Mouse (Mus musculus) embryonic facial prominence, embryonic 14.5 days (tissue): ENCODE data around the gene Synrg. TPM values are rescaled to one million over a fixed set of nuclear protein-coding genes. Genes with fewer than 3 reads are reported as not detected.

Source experiments
- ATAC-seq: fragments of 200-750 bp; cut with Nextera tagmentation; 2 replicates; pipeline ENCODE4 v1.8.0; 2017; ENCODE audit warnings: low read depth, moderate number of reproducible peaks, moderate TSS enrichment
- DNase-seq: peaks from one replicate; pipeline ENCODE4 v3.0.0-alpha.2; 2015; ENCODE audit warnings: low spot score
- H3K27ac ChIP-seq: fragments of 300-500 bp; sonication (generic); replicated peaks from 2 replicates; pipeline ENCODE4 v1.5.1; 2014; ENCODE audit warnings: low read depth, mild to moderate bottlenecking, low read length, moderate library complexity
- H3K27me3 ChIP-seq: fragments of 300-500 bp; sonication (generic); replicated peaks from 2 replicates; pipeline ENCODE4 v1.6.1; 2014; ENCODE audit warnings: low read length; ENCODE audit not compliant: control insufficient read depth, insufficient read depth
- H3K36me3 ChIP-seq: fragments of 300-500 bp; sonication (generic); 2 replicates; pipeline ENCODE4 v1.6.1; 2014; ENCODE audit warnings: low read length, mixed read lengths; ENCODE audit not compliant: control insufficient read depth, insufficient read depth
- H3K4me1 ChIP-seq: fragments of 300-500 bp; sonication (generic); 2 replicates; pipeline ENCODE4 v1.6.1; 2014; ENCODE audit warnings: antibody characterized with exemption, low read length; ENCODE audit not compliant: control insufficient read depth, insufficient read depth
- H3K4me2 ChIP-seq: fragments of 300-500 bp; sonication (generic); 2 replicates; pipeline ENCODE4 v1.6.1; 2014; ENCODE audit warnings: low read depth, mild to moderate bottlenecking, low read length, moderate library complexity, mixed read lengths
- H3K4me3 ChIP-seq: fragments of 300-500 bp; sonication (generic); 2 replicates; pipeline ENCODE4 v1.5.1; 2014; ENCODE audit warnings: low read depth, mild to moderate bottlenecking, low read length
- H3K9ac ChIP-seq: fragments of 300-500 bp; sonication (generic); 2 replicates; pipeline ENCODE4 v1.6.1; 2014; ENCODE audit warnings: low read depth, mild to moderate bottlenecking, low read length, moderate library complexity, mixed read lengths
- H3K9me3 ChIP-seq: fragments of 300-500 bp; sonication (generic); 2 replicates; pipeline ENCODE4 v1.6.1; 2016; ENCODE audit warnings: low read length; ENCODE audit not compliant: control insufficient read depth
- WGBS: fragments of 180-500 bp; shearing (Covaris S2); extraction: QIAGEN DNeasy Blood & Tissue Kit; methylation state at CpG from one replicate; pipeline ENCODE4 v1.1.7; 2014; 5-methylcytosine and 5-hydroxymethylcytosine counted together
- polyA plus RNA-seq: library from polyadenylated mRNA; unstranded; fragments of >200 nt; fragmentation: Nextera tagmentation; extraction: Ambion mirVana; gene quantifications from 2 replicates; pipeline ENCODE4 v1.2.1, GENCODE M21; 2014

Synrg gene
- polyA plus RNA-seq, 1 experiment from 2014 or later: 10.1 TPM

- 75% methylated on average over 13 of the region's 13 CpGs for WGBS
Observed at GRCm38 (mm10) chr11:83976236-83976977, 12.2 kb downstream of the Synrg start.

GRCm38 (mm10) chr11:83977810-83978209, 13.6 kb downstream of the Synrg start:
- Histone ChIP-seq H3K4me1 (no peaks in the 10 kb centered on the region), H3K4me3 (no peak overlapping the region), H3K9ac (no peak overlapping the region), H3K4me2 (no peak overlapping the region), H3K9me3 (no peaks in the 10 kb centered on the region), H3K36me3 (peaks cover 56% of the 10 kb centered on the region), H3K27me3 (no peaks in the 10 kb centered on the region), H3K27ac (no peak overlapping the region)
- no peak for DNase-seq
- 89% methylated on average over 2 of the region's 2 CpGs for WGBS
- no peak for ATAC-seq

More at GRCm38 (mm10) chr11:83976236-83976977, 12.2 kb downstream of the Synrg start:
- no peaks in the 10 kb centered on the region for H3K4me1 ChIP-seq
- ATAC-seq (no peak), DNase-seq (no peak)
- H3K4me2 ChIP-seq: no peak overlapping the region
- no peak overlapping the region for H3K27ac ChIP-seq
- no peaks in the 10 kb centered on the region for H3K9me3 ChIP-seq
- no peak overlapping the region for H3K4me3 ChIP-seq
- no peaks in the 10 kb centered on the region for H3K27me3 ChIP-seq
- peaks cover 48% of the 10 kb centered on the region for H3K36me3 ChIP-seq
- no peak overlapping the region for H3K9ac ChIP-seq

GRCm38 (mm10) chr11:83979992-83980391, 15.8 kb downstream of the Synrg start:
- peaks cover 66% of the 10 kb centered on the region for H3K36me3 ChIP-seq
- no peak for ATAC-seq
- 91% methylated on average over 6 of the region's 6 CpGs for WGBS

GRCm38 (mm10) chr11:83981338-83981737, 17.1 kb downstream of the Synrg start:
- no peak overlapping the region for H3K4me3 ChIP-seq
- H3K27me3 ChIP-seq: no peaks in the 10 kb centered on the region
- H3K9ac ChIP-seq: no peak overlapping the region
- ATAC-seq: no peak
- 79% methylated on average over 10 of the region's 10 CpGs for WGBS
- no peaks in the 10 kb centered on the region for H3K9me3 ChIP-seq
- H3K36me3 ChIP-seq: peaks cover 80% of the 10 kb centered on the region
- H3K4me1 ChIP-seq: no peaks in the 10 kb centered on the region
- no peak for DNase-seq
- no peak overlapping the region for H3K4me2 ChIP-seq
- no peak overlapping the region for H3K27ac ChIP-seq

More at GRCm38 (mm10) chr11:83979992-83980391, 15.8 kb downstream of the Synrg start:
- Histone ChIP-seq H3K4me2 (no peak overlapping the region), H3K27ac (no peak overlapping the region), H3K9ac (no peak overlapping the region), H3K9me3 (no peaks in the 10 kb centered on the region), H3K27me3 (no peaks in the 10 kb centered on the region), H3K4me3 (no peak overlapping the region), H3K4me1 (no peaks in the 10 kb centered on the region)
- DNase-seq: no peak

- Histone ChIP-seq H3K27me3 (no peaks in the 10 kb centered on the region), H3K9ac (no peak overlapping the region), H3K36me3 (peaks cover 69% of the 10 kb centered on the region), H3K4me3 (no peak overlapping the region), H3K4me1 (no peaks in the 10 kb centered on the region), H3K9me3 (no peaks in the 10 kb centered on the region), H3K4me2 (no peak overlapping the region), H3K27ac (no peak overlapping the region)
- 74% methylated on average over 4 of the region's 4 CpGs for WGBS
- DNase-seq (no peak), ATAC-seq (no peak)
Observed at GRCm38 (mm10) chr11:83991701-83992100, 27.5 kb downstream of the Synrg start.

GRCm38 (mm10) chr11:83993428-83993827, 29.2 kb downstream of the Synrg start:
- no peaks in the 10 kb centered on the region for H3K27me3 ChIP-seq
- no peak overlapping the region for H3K9ac ChIP-seq
- H3K9me3 ChIP-seq: no peaks in the 10 kb centered on the region
- H3K4me2 ChIP-seq: no peak overlapping the region
- H3K4me3 ChIP-seq: no peak overlapping the region
- 58% methylated on average over 2 of the region's 2 CpGs for WGBS
- peaks cover 72% of the 10 kb centered on the region for H3K36me3 ChIP-seq
- no peaks in the 10 kb centered on the region for H3K4me1 ChIP-seq
- ATAC-seq: peak; percentile 53; the same call in 1 of the 2 replicates
- H3K27ac ChIP-seq: no peak overlapping the region
- DNase-seq: peak; percentile 20

- Histone ChIP-seq H3K4me3 (no peak overlapping the region), H3K36me3 (peaks cover 73% of the 10 kb centered on the region), H3K4me1 (no peaks in the 10 kb centered on the region), H3K27me3 (no peaks in the 10 kb centered on the region), H3K9me3 (no peaks in the 10 kb centered on the region), H3K27ac (no peak overlapping the region), H3K4me2 (no peak overlapping the region), H3K9ac (no peak overlapping the region)
- DNase-seq (no peak), ATAC-seq (no peak)
- WGBS: 72% methylated on average over 3 of the region's 3 CpGs
Observed at GRCm38 (mm10) chr11:83994481-83994880, 30.3 kb downstream of the Synrg start.

- no peaks in the 10 kb centered on the region for H3K27me3 ChIP-seq
- H3K36me3 ChIP-seq: peaks cover 70% of the 10 kb centered on the region
- 89% methylated on average over 2 of the region's 2 CpGs for WGBS
- no peak overlapping the region for H3K4me3 ChIP-seq
- no peak for DNase-seq
- no peak overlapping the region for H3K27ac ChIP-seq
- no peak overlapping the region for H3K4me2 ChIP-seq
- H3K9ac ChIP-seq: no peak overlapping the region
- H3K4me1 ChIP-seq: no peaks in the 10 kb centered on the region
- H3K9me3 ChIP-seq: no peaks in the 10 kb centered on the region
- ATAC-seq: no peak
Observed at GRCm38 (mm10) chr11:83995535-83995950, 31.3 kb downstream of the Synrg start.
